Mouse (Mus musculus) central nervous system, embryonic 11.5 days (tissue): ENCODE measurements around the gene Sars2. TPM values are rescaled to one million over a fixed set of nuclear protein-coding genes. Genes with fewer than 3 reads are reported as not detected.

Source experiments
- polyA plus RNA-seq: library from polyadenylated mRNA; depleted of rRNA; stranded (reverse); fragments of >200 nt; gene quantifications from 2 replicates; pipeline ENCODE4 v1.2.3, GENCODE M21; 2012; rRNA removed

Sars2 gene
- polyA plus RNA-seq = 28.0 and 31.2 TPM in 2 replicates

DNA sequence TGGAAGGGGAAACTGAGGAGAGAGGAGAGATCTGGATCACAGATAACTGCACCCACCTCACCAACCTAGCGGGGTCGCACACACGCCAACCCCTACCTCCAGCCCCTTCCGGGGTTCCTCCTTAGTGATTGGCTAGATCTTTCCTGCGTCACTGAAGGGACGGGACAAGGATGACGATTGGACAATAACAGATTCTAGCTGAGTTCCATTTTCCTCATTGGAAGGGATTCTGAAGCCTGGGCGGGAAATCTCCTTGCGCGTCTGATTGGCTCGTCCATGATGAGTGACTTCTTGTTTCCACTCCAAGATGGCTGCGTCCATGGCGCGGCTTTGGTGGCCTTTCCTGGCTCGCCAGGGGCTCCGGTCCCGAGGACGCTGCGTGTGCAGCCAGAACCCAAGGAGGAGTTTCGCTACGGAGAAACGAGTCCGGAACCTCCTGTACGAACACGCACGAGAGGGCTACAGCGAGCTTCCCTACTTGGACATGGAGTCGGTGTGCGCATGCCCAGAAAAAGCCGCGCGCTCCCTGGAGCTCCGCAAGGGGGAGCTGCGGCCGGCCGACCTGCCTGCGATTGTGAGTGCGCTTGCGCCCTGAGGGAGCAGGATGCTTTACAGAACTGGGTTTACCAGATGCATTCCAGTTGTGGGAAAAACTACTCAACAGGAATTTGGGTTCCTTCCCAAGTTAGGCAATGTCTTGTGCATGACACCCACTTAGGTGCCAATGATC is at the start of gene Sars2, which contains the start of gene Mrps12:
Gene Sars2, plus strand, starts transcription at position 284 of the 730 bp plus-strand sequence.
Gene Mrps12, minus strand, starts transcription at position 112 of the 730 bp plus-strand sequence.

DNA sequence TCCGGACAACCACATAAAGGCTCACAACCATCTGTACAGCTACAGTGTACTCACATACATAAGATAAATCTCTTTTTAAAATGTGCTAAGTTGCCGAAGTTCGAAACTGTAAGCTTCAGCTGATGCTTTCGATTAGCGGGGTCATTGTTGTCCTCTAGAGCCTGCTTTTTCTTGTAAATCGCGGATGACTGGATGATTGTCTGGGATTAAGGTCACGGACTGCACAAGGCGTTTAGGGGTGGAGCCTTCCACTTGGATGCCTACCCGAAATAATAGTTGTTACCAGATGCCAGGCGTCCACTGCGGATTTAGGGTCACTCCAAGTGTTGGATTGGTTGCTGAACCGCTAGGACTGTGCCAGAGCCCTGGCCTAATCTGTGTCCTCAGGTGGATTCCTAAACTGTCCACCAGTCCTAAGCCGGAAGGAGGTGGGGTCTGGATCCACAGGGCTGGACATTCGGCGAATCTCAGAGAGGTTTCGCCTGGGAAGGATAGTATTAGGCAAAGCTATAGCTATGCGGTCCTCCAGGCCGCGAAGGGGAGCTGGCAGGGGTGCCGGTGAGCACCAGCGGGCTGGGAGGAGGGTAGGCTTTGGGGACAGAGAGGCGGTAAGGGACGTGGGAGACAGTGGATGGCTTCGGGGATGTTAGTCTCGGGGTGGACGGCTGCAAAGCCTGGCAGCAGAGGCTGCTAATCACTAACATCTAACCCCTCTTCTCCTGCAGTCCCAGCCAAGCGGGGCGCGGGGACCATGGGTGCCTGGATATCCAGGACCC is 49.1 kb upstream of the Sars2 start, which contains the start of gene Fbxo27:
Gene Fbxo27, plus strand, starts transcription at position 305 of the 776 bp plus-strand sequence.

DNA sequence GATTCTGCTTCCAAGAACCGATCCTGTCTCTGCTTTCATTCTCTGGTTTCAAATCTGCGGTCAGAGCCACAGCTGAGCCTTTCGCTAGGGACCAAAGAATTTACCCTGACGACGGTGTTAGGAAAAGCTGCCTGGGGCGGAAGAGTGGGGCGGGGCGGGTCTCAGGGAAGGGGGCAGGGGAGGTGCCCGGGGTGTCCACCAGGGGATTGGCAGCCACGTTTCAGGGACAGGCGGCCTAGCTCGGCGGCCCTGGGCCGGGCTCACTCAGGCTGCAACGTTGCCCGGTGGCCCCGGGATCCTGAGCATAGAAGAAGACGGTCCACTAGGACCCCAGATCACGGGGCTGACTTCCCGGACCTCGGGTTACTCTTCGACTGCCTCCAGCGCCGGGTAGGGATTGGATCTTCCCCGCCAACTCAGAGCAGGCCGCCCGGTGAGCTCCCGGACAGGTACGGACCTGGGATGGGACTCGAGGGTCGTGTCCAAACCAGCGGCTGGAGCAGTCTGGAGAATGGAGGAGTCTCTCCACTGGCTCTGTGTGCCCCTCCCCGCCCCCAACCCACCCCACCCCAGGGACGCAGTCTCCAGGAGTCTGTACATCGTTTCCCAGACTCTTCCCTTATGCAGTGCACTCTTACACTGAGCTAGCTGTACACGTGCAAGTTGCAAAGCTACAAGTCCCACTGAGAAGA is 25.1 kb upstream of the Sars2 start, which contains the start of gene Fbxo17:
Gene Fbxo17, plus strand, starts transcription at position 215 of the 692 bp plus-strand sequence.

DNA sequence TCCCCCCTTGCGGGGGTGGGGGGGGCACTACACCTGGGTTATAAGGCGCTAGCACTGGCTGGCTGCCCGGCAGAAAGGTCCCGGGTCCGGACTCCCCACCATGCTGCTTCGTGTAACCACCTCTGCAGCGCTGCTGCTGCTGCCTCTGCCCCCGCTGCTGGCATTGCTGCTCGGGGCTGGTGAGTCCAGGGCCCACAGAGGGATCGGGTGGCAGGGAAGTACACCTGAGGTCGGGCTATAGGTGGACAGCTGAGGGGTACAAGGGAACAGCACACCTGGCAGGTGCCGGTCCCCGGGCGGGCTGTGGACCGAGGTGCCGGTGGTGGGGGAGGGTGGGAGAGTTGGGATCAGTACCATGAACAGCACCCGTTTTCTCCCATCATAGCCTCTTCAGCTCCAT is 14.3 kb downstream of the Sars2 start, which contains the start of gene Ccer2:
Gene Ccer2, plus strand, starts transcription at position 96 of the 400 bp plus-strand sequence.

DNA sequence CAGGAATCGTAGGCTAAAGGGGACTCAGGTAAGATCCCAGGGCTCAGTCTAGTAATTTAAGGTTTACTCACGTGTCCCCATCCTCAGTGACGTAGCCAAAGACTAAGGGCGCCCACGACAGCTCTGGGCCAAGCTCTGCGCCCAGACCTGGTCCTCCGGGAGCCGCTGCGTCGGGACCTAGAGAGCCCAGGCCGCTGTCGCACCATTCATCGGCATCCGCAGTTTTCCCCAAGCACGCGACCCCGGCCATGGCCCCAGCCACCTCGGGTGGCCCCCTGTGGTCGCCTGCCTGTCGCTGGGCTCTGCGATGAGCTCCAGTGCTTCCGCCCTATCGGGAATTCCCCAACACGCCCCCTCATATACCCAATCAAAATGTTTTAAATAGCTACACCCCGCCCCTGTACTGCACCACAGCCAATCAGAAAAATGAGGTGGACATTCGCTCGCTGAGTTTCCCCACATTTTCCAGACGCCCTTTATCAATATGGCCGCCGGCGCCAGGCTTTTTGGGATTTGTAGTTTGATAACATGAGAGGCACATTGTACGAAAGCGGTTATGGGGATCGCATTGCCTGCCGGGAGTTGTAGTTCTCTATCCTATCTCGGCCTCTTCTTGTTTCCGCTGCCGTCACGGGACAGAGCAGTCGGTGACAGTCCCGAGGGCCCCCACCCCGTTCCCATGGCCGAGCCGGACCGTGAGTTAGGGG is 24.5 kb downstream of the Sars2 start, which contains the start of gene Sirt2:
Gene Sirt2, plus strand, starts transcription at position 563 of the 707 bp plus-strand sequence.

DNA sequence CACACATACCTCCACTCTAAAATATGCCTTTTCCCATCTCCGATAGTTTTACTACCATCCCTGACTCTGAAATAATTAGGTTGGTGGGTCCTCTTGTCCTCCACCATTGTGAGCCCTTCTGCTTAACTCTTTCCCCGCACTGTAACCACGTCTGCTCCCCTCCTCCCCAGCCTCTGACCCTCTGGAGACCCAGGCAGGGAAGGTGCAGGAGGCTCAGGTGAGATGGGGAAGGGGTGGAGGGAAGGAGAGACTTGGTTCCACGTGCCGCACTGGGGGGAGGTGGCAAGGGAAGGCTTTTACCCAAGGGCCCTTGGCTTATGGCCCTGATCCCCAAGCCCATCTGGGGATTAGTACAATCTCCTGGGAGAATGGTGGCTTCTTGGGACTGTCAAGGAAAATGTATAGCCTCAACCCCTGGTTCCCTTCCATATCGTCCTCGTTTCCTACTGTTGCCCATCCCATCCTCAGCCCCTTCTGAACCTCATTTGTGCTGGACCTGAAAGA is 25.7 kb downstream of the Sars2 start, which contains the start of gene Nfkbib:
Gene Nfkbib, minus strand, starts transcription at position 51 of the 504 bp plus-strand sequence.

DNA sequence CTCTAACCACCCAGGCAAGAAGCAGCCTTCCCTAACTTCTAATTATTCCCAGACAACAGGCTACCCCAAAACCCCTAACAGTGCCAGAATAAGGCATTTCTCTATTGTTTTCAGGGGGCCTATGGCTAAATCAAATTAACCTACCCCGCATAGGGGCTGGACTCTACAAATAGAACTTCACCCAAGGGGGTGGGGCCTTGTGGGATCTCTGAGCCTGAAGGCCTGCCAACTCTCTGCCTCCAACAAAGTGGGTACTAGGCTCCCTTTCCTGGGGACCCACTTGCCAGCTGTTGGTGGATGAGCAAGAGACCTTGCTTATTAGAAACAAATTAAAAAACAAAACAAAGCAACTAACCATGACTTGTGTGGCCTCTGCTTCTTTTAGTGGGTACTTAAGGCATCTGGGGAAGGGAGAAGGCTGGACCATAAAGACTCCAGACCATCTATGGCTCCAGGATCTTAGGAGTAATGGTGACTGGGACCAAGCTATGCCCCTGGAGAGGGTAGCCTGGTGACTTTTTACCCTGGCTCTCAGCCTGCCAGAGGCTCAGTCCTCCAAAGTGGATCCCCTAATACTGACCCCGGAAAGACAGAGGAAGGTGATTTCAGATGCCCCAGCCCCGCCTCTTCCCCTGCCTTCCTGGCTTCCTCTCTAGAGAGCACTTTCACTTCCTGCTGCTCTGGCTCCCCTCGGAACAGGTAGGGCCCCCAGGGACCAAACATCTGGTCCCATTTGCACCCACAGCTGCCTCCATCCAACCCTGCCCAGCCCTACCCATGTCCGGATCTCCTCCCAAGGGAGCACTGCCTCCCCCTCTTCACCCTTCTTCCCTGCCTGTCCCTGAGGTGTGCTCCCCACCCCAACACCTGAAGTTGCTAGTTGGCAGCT is 46.8 kb downstream of the Sars2 start, which contains the start of gene Rinl:
Gene Rinl, plus strand, starts transcription at position 663 of the 889 bp plus-strand sequence.

Other genes with a start within 250 kb of the Sars2 start
- not detected in 2 replicates for gene Ifnl2, start 231.5 kb upstream of the Sars2 start, polyA plus RNA-seq
- not detected in 2 replicates for gene Ifnl3, start 219.2 kb upstream of the Sars2 start, polyA plus RNA-seq
- not detected in 2 replicates for gene Sycn, start 201.1 kb upstream of the Sars2 start, polyA plus RNA-seq
- 0.07 TPM in 1 of 2 replicates, not detected in the other for gene Nccrp1, start 194.7 kb upstream of the Sars2 start, polyA plus RNA-seq
- 47.4 and 72.3 TPM in 2 replicates for gene Samd4b, start 143.8 kb upstream of the Sars2 start, polyA plus RNA-seq
- gene Pak4, start 143.8 kb upstream of the Sars2 start, polyA plus RNA-seq = 30.7 and 42.8 TPM in 2 replicates
- gene Acp7, start 110.7 kb upstream of the Sars2 start, polyA plus RNA-seq = 0.05 TPM in 1 of 2 replicates, not detected in the other
- 5.5 and 12.1 TPM in 2 replicates for gene Fbxo27, start 49.1 kb upstream of the Sars2 start, polyA plus RNA-seq
- 5.6 and 10.4 TPM in 2 replicates for gene Fbxo17, start 25.2 kb upstream of the Sars2 start, polyA plus RNA-seq
- gene Mrps12, start 172 bp upstream of the Sars2 start, polyA plus RNA-seq = 66.2 and 163 TPM in 2 replicates
- 1.3 and 1.7 TPM in 2 replicates for gene Ccer2, start 14.2 kb downstream of the Sars2 start, polyA plus RNA-seq
- 70.2 and 74.6 TPM in 2 replicates for gene Sirt2, start 24.7 kb downstream of the Sars2 start, polyA plus RNA-seq
- 22.2 and 23.3 TPM in 2 replicates for gene Nfkbib, start 25.5 kb downstream of the Sars2 start, polyA plus RNA-seq
- 1.7 and 3.6 TPM in 2 replicates for gene Rinl, start 47.0 kb downstream of the Sars2 start, polyA plus RNA-seq
- 662 and 695 TPM in 2 replicates for gene Hnrnpl, start 66.5 kb downstream of the Sars2 start, polyA plus RNA-seq
- 45.3 and 77.0 TPM in 2 replicates for gene Ech1, start 83.2 kb downstream of the Sars2 start, polyA plus RNA-seq
- gene Lgals4, start 91.9 kb downstream of the Sars2 start, polyA plus RNA-seq = 5.7 and 5.8 TPM in 2 replicates
- 6.3 and 9.3 TPM in 2 replicates for gene Lgals7, start 121.9 kb downstream of the Sars2 start, polyA plus RNA-seq
- gene Capn12, start 139.4 kb downstream of the Sars2 start, polyA plus RNA-seq = 0.08 and 0.12 TPM in 2 replicates
- 152 and 193 TPM in 2 replicates for gene Actn4, start 220.3 kb downstream of the Sars2 start, polyA plus RNA-seq
- 480 and 523 TPM in 2 replicates for gene Eif3k, start 239.9 kb downstream of the Sars2 start, polyA plus RNA-seq
- gene Map4k1, start 240.1 kb downstream of the Sars2 start, polyA plus RNA-seq = 8.5 and 12.6 TPM in 2 replicates